Mouse (Mus musculus) liver, embryonic 14.5 days (tissue): ENCODE measurements around the gene Cnbp. TPM values are rescaled to one million over a fixed set of nuclear protein-coding genes. Genes with fewer than 3 reads are reported as not detected.

ENCODE experiments used
- ATAC-seq: fragments of 200-750 bp; cut with Nextera tagmentation; 2 replicates; pipeline ENCODE4 v1.8.0; 2017; ENCODE audit warnings: moderate number of reproducible peaks, mild to moderate bottlenecking, moderate library complexity; ENCODE audit not compliant: insufficient read depth
- DNase-seq, 3 experiments: peaks; one replicate each; pipeline ENCODE4 v3.0.0-alpha.2; 2012 to 2013; ENCODE audit warnings: low read depth in 3 of 3, low spot score in 3 of 3
- H3K27ac ChIP-seq: fragments of 300-500 bp; sonication (generic); 2 replicates; pipeline ENCODE4 v1.5.1; 2014; ENCODE audit warnings: moderate library complexity, mild to moderate bottlenecking, control low read depth, inconsistent platforms
- H3K27me3 ChIP-seq: fragments of 300-500 bp; sonication (generic); 2 replicates; pipeline ENCODE4 v1.6.1; 2014; ENCODE audit warnings: mild to moderate bottlenecking, low read length, moderate library complexity; ENCODE audit not compliant: control insufficient read depth, insufficient read depth
- H3K36me3 ChIP-seq: fragments of 300-500 bp; sonication (generic); replicated peaks from 2 replicates; pipeline ENCODE4 v1.6.1; 2014; ENCODE audit warnings: low read depth; ENCODE audit not compliant: control insufficient read depth, insufficient read depth
- H3K4me1 ChIP-seq, 2 experiments: fragments of 200-500 bp in 1 of 2; fragments of 300-500 bp in 1 of 2; sonication (generic) in 1 of 2; replicated peaks; 2 replicates each; pipeline ENCODE4 v1.6.1; 2012 to 2014; ENCODE audit warnings: antibody characterized with exemption in 1 of 2, inconsistent platforms in 1 of 2, low read length in 1 of 2; ENCODE audit not compliant: control insufficient read depth in 2 of 2, insufficient read depth in 2 of 2
- H3K4me2 ChIP-seq: fragments of 300-500 bp; sonication (generic); 2 replicates; pipeline ENCODE4 v1.6.1; 2014; ENCODE audit warnings: low read depth, mild to moderate bottlenecking, control low read depth, moderate library complexity
- H3K4me3 ChIP-seq, 2 experiments: fragments of 200-500 bp in 1 of 2; fragments of 300-500 bp in 1 of 2; sonication (generic) in 1 of 2; 2 replicates each; pipeline ENCODE4 v1.5.1; 2012 to 2014; ENCODE audit warnings: low read depth in 2 of 2, low read length in 2 of 2, mild to moderate bottlenecking in 2 of 2, control low read depth in 1 of 2, inconsistent platforms in 1 of 2, moderate library complexity in 1 of 2; ENCODE audit not compliant: insufficient read depth in 1 of 2
- H3K9ac ChIP-seq: fragments of 300-500 bp; sonication (generic); replicated peaks from 2 replicates; pipeline ENCODE4 v1.6.1; 2014; ENCODE audit warnings: mild to moderate bottlenecking, control low read depth, moderate library complexity
- H3K9me3 ChIP-seq: fragments of 300-500 bp; sonication (generic); 2 replicates; pipeline ENCODE4 v1.6.1; 2016; ENCODE audit warnings: low read length, mixed read lengths; ENCODE audit not compliant: control insufficient read depth
- CTCF ChIP-seq: IDR thresholded peaks from 2 replicates; pipeline ENCODE4 v1.5.1; 2016; ENCODE audit warnings: antibody characterized with exemption, low read depth, control low read depth
- EP300 ChIP-seq: IDR thresholded peaks from 2 replicates; pipeline ENCODE4 v1.6.1; 2016; ENCODE audit warnings: antibody characterized with exemption, low read depth
- WGBS: fragments of 180-500 bp; shearing (Covaris S2); extraction: QIAGEN DNeasy Blood & Tissue Kit; methylation state at CpG from one replicate; pipeline ENCODE4 v1.1.7; 2014; ENCODE audit not compliant: insufficient replicate concordance; 5-methylcytosine and 5-hydroxymethylcytosine counted together
- polyA plus RNA-seq, 2 experiments: library from polyadenylated mRNA; depleted of rRNA in 1 of 2; stranded (reverse) in 1 of 2; unstranded in 1 of 2; fragments of >200 nt; fragmentation: Nextera tagmentation in 1 of 2; extraction: Ambion mirVana in 1 of 2; gene quantifications; 2 replicates each; pipeline versions ENCODE4 v1.2.1 to v1.2.3; 2012 to 2014

Cnbp gene
- polyA plus RNA-seq, 2 experiments = 190 to 556 TPM

DNA sequence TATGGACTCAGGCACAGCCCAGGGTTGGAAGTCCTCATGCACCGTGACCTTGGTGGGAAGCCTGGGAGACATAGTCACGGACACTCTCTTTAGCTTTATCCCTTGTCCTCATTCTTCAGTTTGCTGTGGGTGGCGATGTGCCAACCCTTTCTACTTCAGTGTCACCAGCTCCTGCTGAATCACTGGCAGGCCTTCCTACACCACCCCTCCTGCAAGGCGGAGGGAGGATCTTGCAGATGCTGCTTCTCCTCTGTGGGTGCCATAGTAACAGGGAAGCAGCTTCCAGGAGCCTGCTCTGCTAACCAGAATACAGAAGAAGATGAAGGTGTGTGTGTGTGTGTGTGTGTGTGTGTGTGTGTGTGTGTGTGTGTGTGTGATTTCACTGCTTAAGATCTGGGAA, 31.9 kb upstream of the Cnbp start:
- 58% methylated on average over 4 of the region's 4 CpGs for WGBS
- Histone ChIP-seq H3K4me3 (no peak overlapping the region), H3K27ac (no peak overlapping the region), H3K4me2 (no peak overlapping the region), H3K4me1 (peaks cover 0 to 19% of the 10 kb centered on the region in 2 experiments; a peak in 2 of 4 replicates), H3K36me3 (no peaks in the 10 kb centered on the region), H3K9me3 (no peaks in the 10 kb centered on the region), H3K9ac (no peak overlapping the region), H3K27me3 (no peaks in the 10 kb centered on the region)
- no peak for ATAC-seq
- TF ChIP-seq EP300 (no peak), CTCF (no peak)
- no peak for DNase-seq

DNA sequence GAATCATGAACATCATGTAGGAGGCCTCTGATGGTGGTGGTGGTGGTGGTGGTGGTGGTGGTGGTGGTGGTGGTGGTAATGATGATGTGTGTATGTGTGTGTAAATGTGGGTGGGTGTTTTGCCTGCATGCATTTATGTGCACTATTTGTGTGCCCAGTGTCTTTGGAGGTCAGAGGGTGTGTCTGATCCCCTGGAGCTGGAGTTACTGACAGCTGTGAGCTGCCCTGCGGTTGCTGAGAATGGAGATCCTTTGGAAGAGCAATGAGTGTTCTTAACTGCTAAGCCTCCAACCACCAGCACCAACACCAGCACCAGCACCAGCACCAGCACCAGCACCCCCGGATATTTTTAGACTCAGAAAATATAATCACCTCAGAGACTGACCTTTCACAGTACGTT, 31.3 kb upstream of the Cnbp start:
- H3K27me3 ChIP-seq = no peaks in the 10 kb centered on the region
- peaks cover 0 to 17% of the 10 kb centered on the region in 2 experiments; a peak in 2 of 4 replicates for H3K4me1 ChIP-seq
- H3K4me3 ChIP-seq = no peak overlapping the region
- no peak overlapping the region for H3K9ac ChIP-seq
- no peaks in the 10 kb centered on the region for H3K9me3 ChIP-seq
- ATAC-seq (no peak), DNase-seq (no peak)
- no peak overlapping the region for H3K27ac ChIP-seq
- no peak for TF ChIP-seq EP300
- no peak for TF ChIP-seq CTCF
- WGBS = 69% methylated on average over 3 of the region's 3 CpGs
- H3K4me2 ChIP-seq = no peak overlapping the region
- no peaks in the 10 kb centered on the region for H3K36me3 ChIP-seq

- Histone ChIP-seq H3K27ac (no peak overlapping the region), H3K4me3 (no peak overlapping the region), H3K36me3 (no peaks in the 10 kb centered on the region), H3K4me2 (no peak overlapping the region), H3K9me3 (no peaks in the 10 kb centered on the region), H3K27me3 (no peaks in the 10 kb centered on the region), H3K9ac (no peak overlapping the region), H3K4me1 (peaks cover 0 to 24% of the 10 kb centered on the region in 2 experiments; a peak in 3 of 4 replicates)
- ATAC-seq = no peak
- DNase-seq = no peak
- WGBS = 39% methylated on average over 3 of the region's 3 CpGs
- TF ChIP-seq CTCF (no peak), EP300 (no peak)
Observed at GRCm38 (mm10) chr6:87879628-87880027, 28.7 kb upstream of the Cnbp start.

DNA sequence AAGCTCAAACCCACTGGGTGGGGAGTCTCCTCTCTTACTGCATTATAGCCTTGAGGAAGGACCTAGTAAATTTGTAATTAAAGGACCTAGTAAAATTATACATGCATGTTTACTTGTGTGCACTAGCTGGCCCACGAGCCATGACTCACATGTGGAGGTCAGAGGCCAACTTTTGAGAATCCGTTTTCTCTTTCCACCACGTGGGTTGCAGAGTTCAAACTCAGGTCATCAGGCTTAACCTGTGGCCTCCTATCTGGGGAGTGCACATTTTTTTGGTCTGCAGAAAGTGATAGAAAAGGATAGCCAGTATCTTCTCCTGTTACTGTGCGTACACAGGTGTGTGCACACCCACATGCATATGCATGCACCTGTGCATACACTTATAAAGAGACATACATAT, 28.1 kb upstream of the Cnbp start:
- H3K4me2 ChIP-seq = no peak overlapping the region
- TF ChIP-seq EP300 (no peak), CTCF (no peak)
- no peak overlapping the region for H3K4me3 ChIP-seq
- DNase-seq = no peak
- 29% methylated on average over 4 of the region's 4 CpGs for WGBS
- no peak overlapping the region for H3K9ac ChIP-seq
- no peaks in the 10 kb centered on the region for H3K36me3 ChIP-seq
- no peaks in the 10 kb centered on the region for H3K27me3 ChIP-seq
- H3K27ac ChIP-seq = no peak overlapping the region
- H3K4me1 ChIP-seq = peaks cover 0 to 24% of the 10 kb centered on the region in 2 experiments; a peak in 3 of 4 replicates
- peak; percentile 43; the same call in 1 of the 2 replicates for ATAC-seq
- no peaks in the 10 kb centered on the region for H3K9me3 ChIP-seq

- 31% methylated on average over 13 of the region's 13 CpGs for WGBS
- DNase-seq = no peak
Observed at GRCm38 (mm10) chr6:87876068-87876643, 25.2 kb upstream of the Cnbp start.

More at GRCm38 (mm10) chr6:87876068-87876643, 25.2 kb upstream of the Cnbp start:
- no peaks in the 10 kb centered on the region for H3K27me3 ChIP-seq
- no peak overlapping the region for H3K4me3 ChIP-seq
- peaks cover 0 to 30% of the 10 kb centered on the region in 2 experiments; a peak in 3 of 4 replicates for H3K4me1 ChIP-seq
- TF ChIP-seq EP300 (no peak), CTCF (no peak)
- no peaks in the 10 kb centered on the region for H3K9me3 ChIP-seq
- peak overlapping the region; percentile 21; the same call in 1 of the 2 replicates for H3K9ac ChIP-seq
- no peaks in the 10 kb centered on the region for H3K36me3 ChIP-seq
- peak; percentile 29; the same call in 1 of the 2 replicates for ATAC-seq
- H3K4me2 ChIP-seq = peak overlapping the region; percentile 20; the same call in 1 of the 2 replicates
- H3K27ac ChIP-seq = no peak overlapping the region
